Mouse (Mus musculus) kidney, postnatal 0 days (tissue): ENCODE measurements around the gene Mesp2. TPM values are rescaled to one million over a fixed set of nuclear protein-coding genes. Genes with fewer than 3 reads are reported as not detected.

Experiments
- ATAC-seq: fragments of 200-750 bp; cut with Nextera tagmentation; replicated peaks from 2 replicates; pipeline ENCODE4 v1.8.0; 2017; ENCODE audit warnings: low read depth, moderate number of reproducible peaks, moderate TSS enrichment, moderate library complexity; ENCODE audit not compliant: low FRiP score
- DNase-seq: peaks from one replicate; pipeline ENCODE4 v3.0.0-alpha.2; 2016; ENCODE audit warnings: low spot score
- H3K27ac ChIP-seq: fragments of 300-500 bp; sonication (generic); 2 replicates; pipeline ENCODE4 v1.5.1; 2014; ENCODE audit warnings: mild to moderate bottlenecking
- H3K27me3 ChIP-seq: fragments of 300-500 bp; sonication (generic); 2 replicates; pipeline ENCODE4 v1.6.1; 2014; ENCODE audit warnings: low read length, mixed read lengths; ENCODE audit not compliant: insufficient read depth
- H3K36me3 ChIP-seq: fragments of 300-500 bp; sonication (generic); 2 replicates; pipeline ENCODE4 v1.6.1; 2014; ENCODE audit warnings: low read length, mixed read lengths; ENCODE audit not compliant: insufficient read depth
- H3K4me1 ChIP-seq: fragments of 300-500 bp; sonication (generic); replicated peaks from 2 replicates; pipeline ENCODE4 v1.6.1; 2014; ENCODE audit warnings: antibody characterized with exemption, low read length, mixed read lengths; ENCODE audit not compliant: insufficient read depth
- H3K4me2 ChIP-seq: fragments of 300-500 bp; sonication (generic); 2 replicates; pipeline ENCODE4 v1.6.1; 2014; ENCODE audit warnings: mild to moderate bottlenecking, low read length, moderate library complexity, mixed read lengths
- H3K4me3 ChIP-seq: fragments of 300-500 bp; sonication (generic); replicated peaks from 2 replicates; pipeline ENCODE4 v1.5.1; 2014; ENCODE audit warnings: low read depth, low read length
- H3K9ac ChIP-seq: fragments of 300-500 bp; sonication (generic); 2 replicates; pipeline ENCODE4 v1.6.1; 2014; ENCODE audit warnings: low read depth, low read length
- H3K9me3 ChIP-seq: fragments of 300-500 bp; sonication (generic); replicated peaks from 2 replicates; pipeline ENCODE4 v1.6.1; 2016; ENCODE audit warnings: low read length, inconsistent platforms, mixed read lengths
- CTCF ChIP-seq: IDR thresholded peaks from 2 replicates; pipeline ENCODE4 v1.5.1; 2016; ENCODE audit warnings: antibody characterized with exemption, low read depth, mild to moderate bottlenecking, moderate library complexity
- WGBS: fragments of 180-500 bp; shearing (Covaris S2); extraction: QIAGEN DNeasy Blood & Tissue Kit; methylation state at CpG from one replicate; pipeline ENCODE4 v1.1.7; 2014; 5-methylcytosine and 5-hydroxymethylcytosine counted together
- polyA plus RNA-seq: library from polyadenylated mRNA; unstranded; fragments of >200 nt; fragmentation: Nextera tagmentation; extraction: Ambion mirVana; gene quantifications from 2 replicates; pipeline ENCODE4 v1.2.1, GENCODE M21; 2015

Gene Mesp2
- polyA plus RNA-seq, 1 experiment from 2014 or later: 0.45 TPM

GRCm38 (mm10) chr7:79801391-79801790 is 9.1 kb upstream of the Mesp2 start:
- TF ChIP-seq CTCF: no peak
- Histone ChIP-seq H3K4me1 (no peaks in the 10 kb centered on the region; the same call in 1 of the 2 replicates), H3K36me3 (no peaks in the 10 kb centered on the region), H3K9ac (no peak overlapping the region), H3K27me3 (no peaks in the 10 kb centered on the region), H3K4me2 (no peak overlapping the region), H3K4me3 (no peak overlapping the region), H3K9me3 (no peaks in the 10 kb centered on the region), H3K27ac (no peak overlapping the region)
- DNase-seq (no peak), ATAC-seq (no peak)
- WGBS: 78% methylated on average over 11 of the region's 11 CpGs

- no peaks in the 10 kb centered on the region for H3K36me3 ChIP-seq
- H3K4me3 ChIP-seq: no peak overlapping the region
- H3K27me3 ChIP-seq: no peaks in the 10 kb centered on the region
- no peak for TF ChIP-seq CTCF
- no peaks in the 10 kb centered on the region for H3K9me3 ChIP-seq
- no peak overlapping the region for H3K9ac ChIP-seq
- no peaks in the 10 kb centered on the region; the same call in 1 of the 2 replicates for H3K4me1 ChIP-seq
- H3K27ac ChIP-seq: no peak overlapping the region
- no peak for ATAC-seq
- DNase-seq: no peak
- no peak overlapping the region for H3K4me2 ChIP-seq
- WGBS: 47% methylated on average over 5 of the region's 5 CpGs
Measured at GRCm38 (mm10) chr7:79802037-79802436, 8.5 kb upstream of the Mesp2 start.

- DNase-seq: peak; percentile 22
Measured at GRCm38 (mm10) chr7:79803887-79804286, 6.6 kb upstream of the Mesp2 start.

GRCm38 (mm10) chr7:79808561-79808960 is 2.0 kb upstream of the Mesp2 start:
- no peak for TF ChIP-seq CTCF
- no peak overlapping the region for H3K4me2 ChIP-seq
- H3K27me3 ChIP-seq: no peaks in the 10 kb centered on the region
- H3K4me3 ChIP-seq: no peak overlapping the region
- H3K9me3 ChIP-seq: no peaks in the 10 kb centered on the region
- WGBS: 81% methylated on average over 7 of the region's 7 CpGs
- ATAC-seq: no peak
- 0 out of 2 replicates have a peak, but pooled peaks cover 3% of the 10 kb centered on the region for H3K4me1 ChIP-seq
- no peak overlapping the region for H3K27ac ChIP-seq
- DNase-seq: no peak
- no peak overlapping the region for H3K9ac ChIP-seq
- H3K36me3 ChIP-seq: no peaks in the 10 kb centered on the region

More at GRCm38 (mm10) chr7:79803887-79804286, 6.6 kb upstream of the Mesp2 start:
- WGBS: 24% methylated on average over 2 of the region's 2 CpGs
- no peaks in the 10 kb centered on the region for H3K27me3 ChIP-seq
- no peak overlapping the region for H3K27ac ChIP-seq
- no peaks in the 10 kb centered on the region; the same call in 1 of the 2 replicates for H3K4me1 ChIP-seq
- H3K9ac ChIP-seq: no peak overlapping the region
- TF ChIP-seq CTCF: no peak
- no peak for ATAC-seq
- H3K4me2 ChIP-seq: no peak overlapping the region
- no peaks in the 10 kb centered on the region for H3K36me3 ChIP-seq
- no peaks in the 10 kb centered on the region for H3K9me3 ChIP-seq
- no peak overlapping the region for H3K4me3 ChIP-seq

- 76% methylated on average over 1 of the region's 1 CpGs for WGBS
- ATAC-seq (no peak), DNase-seq (no peak)
- no peaks in the 10 kb centered on the region for H3K36me3 ChIP-seq
- 0 out of 2 replicates have a peak, but pooled peaks cover 3% of the 10 kb centered on the region for H3K4me1 ChIP-seq
- H3K9me3 ChIP-seq: no peaks in the 10 kb centered on the region
- no peak overlapping the region for H3K4me3 ChIP-seq
- H3K27ac ChIP-seq: no peak overlapping the region
- H3K4me2 ChIP-seq: no peak overlapping the region
- H3K9ac ChIP-seq: no peak overlapping the region
- no peaks in the 10 kb centered on the region for H3K27me3 ChIP-seq
- TF ChIP-seq CTCF: no peak
Measured at GRCm38 (mm10) chr7:79813409-79813808, 2.9 kb downstream of the Mesp2 start.

GRCm38 (mm10) chr7:79818321-79818720 is 7.8 kb downstream of the Mesp2 start:
- Histone ChIP-seq H3K27me3 (no peaks in the 10 kb centered on the region), H3K9ac (no peak overlapping the region), H3K4me1 (no peaks in the 10 kb centered on the region), H3K36me3 (no peaks in the 10 kb centered on the region), H3K4me2 (no peak overlapping the region), H3K9me3 (no peaks in the 10 kb centered on the region), H3K4me3 (no peak overlapping the region), H3K27ac (no peak overlapping the region)
- no peak for TF ChIP-seq CTCF
- DNase-seq (no peak), ATAC-seq (no peak)
- 12% methylated on average over 6 of the region's 6 CpGs for WGBS

GRCm38 (mm10) chr7:79819515-79819914 is 9.0 kb downstream of the Mesp2 start:
- H3K4me2 ChIP-seq: no peak overlapping the region
- ATAC-seq (no peak), DNase-seq (no peak)
- H3K27me3 ChIP-seq: no peaks in the 10 kb centered on the region
- no peaks in the 10 kb centered on the region for H3K36me3 ChIP-seq
- H3K4me3 ChIP-seq: no peak overlapping the region
- H3K9me3 ChIP-seq: no peaks in the 10 kb centered on the region
- no peak overlapping the region for H3K9ac ChIP-seq
- H3K27ac ChIP-seq: no peak overlapping the region
- 37% methylated on average over 4 of the region's 4 CpGs for WGBS
- no peaks in the 10 kb centered on the region for H3K4me1 ChIP-seq
- TF ChIP-seq CTCF: no peak
